Mouse (Mus musculus): ENCODE measurements around the gene Sh2b2. TPM values are rescaled to one million over a fixed set of nuclear protein-coding genes. Genes with fewer than 3 reads are reported as not detected.

Sh2b2 gene
- polyA plus RNA-seq, 1 experiment, result 18.8 TPM

GRCm38 (mm10) chr5:136210549-136210948 lies 35.8 kb downstream of the Sh2b2 start:
- 38% methylated on average over 5 of the region's 5 CpGs for WGBS
- no peak overlapping the region for H3K27ac ChIP-seq (ENCODE audit: insufficient read depth, low read length)
- no peak for DNase-seq (ENCODE audit: low read depth in 1 of 2, low spot score in 2 of 2)
- no peaks in the 10 kb centered on the region for H3K27me3 ChIP-seq (ENCODE audit: control insufficient read depth, insufficient read depth, low read length)
- no peaks in the 10 kb centered on the region for H3K36me3 ChIP-seq (ENCODE audit: control insufficient read depth, insufficient read depth, low read length)
- H3K4me1 ChIP-seq (ENCODE audit: control insufficient read depth, insufficient read depth, insufficient read length), result no peaks in the 10 kb centered on the region
- TF ChIP-seq CTCF (IDR thresholded peaks at IDR 0.05; ENCODE audit: extremely low read depth, insufficient read depth, insufficient read length, insufficient replicate concordance) (no peak), POLR2A (IDR thresholded peaks at IDR 0.05; ENCODE audit: low read depth, low read length) (no peak)
- no peak overlapping the region for H3K4me3 ChIP-seq (ENCODE audit: extremely low read depth, insufficient read depth, insufficient read length)

DNA sequence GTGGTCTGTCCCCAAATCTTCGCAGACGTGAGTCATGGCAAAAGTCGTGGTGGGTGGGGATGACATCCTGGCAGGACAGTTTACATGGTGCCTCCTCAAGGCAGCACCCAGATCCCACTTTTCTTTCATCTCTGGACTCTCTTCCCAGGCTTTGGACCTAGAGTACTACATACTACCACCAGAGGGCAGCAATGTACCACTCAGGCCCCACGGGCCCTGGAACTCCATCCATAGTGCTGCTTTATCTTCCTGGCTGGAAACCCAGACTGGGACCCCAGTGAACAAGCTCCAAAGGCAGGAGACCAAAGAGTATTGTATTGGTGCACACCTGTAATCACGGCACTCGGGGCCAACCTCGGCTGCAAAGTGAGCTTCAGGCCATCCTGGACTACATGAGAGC lies 44.5 kb downstream of the Sh2b2 start:
- peak; percentile 28 to 40 for DNase-seq (ENCODE audit: low read depth in 1 of 2, low spot score in 2 of 2)
- Histone ChIP-seq H3K36me3 (ENCODE audit: control insufficient read depth, insufficient read depth, low read length) (no peaks in the 10 kb centered on the region; the same call in 1 of the 2 replicates), H3K27me3 (ENCODE audit: control insufficient read depth, insufficient read depth, low read length) (no peaks in the 10 kb centered on the region), H3K4me3 (ENCODE audit: extremely low read depth, insufficient read depth, insufficient read length) (no peak overlapping the region), H3K27ac (ENCODE audit: insufficient read depth, low read length) (no peak overlapping the region), H3K4me1 (ENCODE audit: control insufficient read depth, insufficient read depth, insufficient read length) (peaks cover 4% of the 10 kb centered on the region; the same call in 1 of the 2 replicates)
- TF ChIP-seq CTCF (IDR thresholded peaks at IDR 0.05; ENCODE audit: extremely low read depth, insufficient read depth, insufficient read length, insufficient replicate concordance) (peak; percentile 72; the same call in 1 of the 2 replicates), POLR2A (IDR thresholded peaks at IDR 0.05; ENCODE audit: low read depth, low read length) (no peak)
- 33% methylated on average over 7 of the region's 7 CpGs for WGBS

GRCm38 (mm10) chr5:136199526-136199925 lies 46.8 kb downstream of the Sh2b2 start:
- no peaks in the 10 kb centered on the region for H3K27me3 ChIP-seq (ENCODE audit: control insufficient read depth, insufficient read depth, low read length)
- peaks cover 4% of the 10 kb centered on the region; the same call in 1 of the 2 replicates for H3K4me1 ChIP-seq (ENCODE audit: control insufficient read depth, insufficient read depth, insufficient read length)
- no peak for TF ChIP-seq POLR2A (IDR thresholded peaks at IDR 0.05; ENCODE audit: low read depth, low read length)
- no peak for TF ChIP-seq CTCF (IDR thresholded peaks at IDR 0.05; ENCODE audit: extremely low read depth, insufficient read depth, insufficient read length, insufficient replicate concordance)
- no peak for DNase-seq (ENCODE audit: low read depth in 1 of 2, low spot score in 2 of 2)
- peaks cover 9% of the 10 kb centered on the region for H3K36me3 ChIP-seq (ENCODE audit: control insufficient read depth, insufficient read depth, low read length)
- 42% methylated on average over 11 of the region's 11 CpGs for WGBS
- no peak overlapping the region for H3K4me3 ChIP-seq (ENCODE audit: extremely low read depth, insufficient read depth, insufficient read length)
- peak overlapping the region; percentile 47; the same call in 1 of the 2 replicates for H3K27ac ChIP-seq (ENCODE audit: insufficient read depth, low read length)

DNA sequence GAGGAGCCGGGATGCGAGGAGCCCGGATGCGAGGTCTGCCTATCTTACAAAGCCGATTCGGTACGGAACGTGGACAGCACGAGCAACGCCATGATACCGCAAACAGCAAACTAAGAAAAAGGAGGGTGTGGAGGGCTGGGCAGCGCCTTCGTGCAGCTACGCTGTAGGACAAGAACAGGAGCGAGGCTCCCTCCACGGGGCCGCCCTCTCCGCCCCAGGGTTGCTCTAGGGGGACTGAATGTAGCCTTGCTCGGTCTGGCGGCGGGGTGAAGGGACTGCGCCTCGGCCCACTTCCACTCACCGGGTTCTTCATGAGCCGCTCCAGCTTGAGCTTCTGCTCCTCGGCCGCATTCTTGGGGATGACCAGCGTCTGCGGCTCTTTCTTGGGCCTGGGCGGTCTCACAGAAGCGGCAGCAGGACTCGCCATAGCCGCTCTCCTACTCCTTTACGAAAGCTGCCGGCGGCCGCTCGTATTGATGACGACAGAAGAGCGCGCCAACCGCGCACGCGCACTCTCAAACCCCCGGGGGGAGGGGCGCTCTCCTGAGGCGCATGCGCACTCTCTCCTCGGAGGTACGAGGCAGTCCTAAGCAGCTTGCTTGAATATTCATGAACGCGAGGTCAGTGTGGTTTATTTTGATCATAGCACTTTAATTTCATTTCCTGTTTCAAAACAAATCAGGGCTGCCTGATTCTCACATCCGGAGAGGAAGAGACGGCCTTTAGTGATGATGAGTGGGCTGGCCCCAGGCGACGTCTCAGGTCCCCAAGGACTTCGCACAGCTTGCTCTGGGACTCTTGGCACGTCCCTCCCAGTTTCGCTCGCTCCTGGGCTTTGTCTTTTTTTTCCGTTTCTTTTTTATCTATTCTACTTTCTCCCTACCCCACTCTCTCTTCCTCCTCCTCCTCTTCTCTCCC lies 47.6 kb downstream of the Sh2b2 start, which contains the start of gene Prkrip1:
Prkrip1 (minus strand) TSS at position 490 of the 918 bp plus-strand sequence.
- Histone ChIP-seq H3K27ac (ENCODE audit: insufficient read depth, low read length) (peak within 1 kb of the TSS; percentile 70), H3K4me1 (ENCODE audit: control insufficient read depth, insufficient read depth, insufficient read length) (peaks cover 4% of the 10 kb centered on the region; the same call in 1 of the 2 replicates), H3K4me3 (ENCODE audit: extremely low read depth, insufficient read depth, insufficient read length) (peak within 1 kb of the TSS; percentile 91), H3K27me3 (ENCODE audit: control insufficient read depth, insufficient read depth, low read length) (no peaks in the 10 kb centered on the region), H3K36me3 (ENCODE audit: control insufficient read depth, insufficient read depth, low read length) (peaks cover 14% of the 10 kb centered on the region)
- peak; percentile 86 to 98 for DNase-seq (ENCODE audit: low read depth in 1 of 2, low spot score in 2 of 2)
- peak; percentile 39 for TF ChIP-seq POLR2A (IDR thresholded peaks at IDR 0.05; ENCODE audit: low read depth, low read length)
- no peak for TF ChIP-seq CTCF (IDR thresholded peaks at IDR 0.05; ENCODE audit: extremely low read depth, insufficient read depth, insufficient read length, insufficient replicate concordance)
- under 1% methylated on average over 62 of the region's 62 CpGs for WGBS

GRCm38 (mm10) chr5:136191870-136192269 lies 54.5 kb downstream of the Sh2b2 start:
- WGBS, result 90% methylated on average over 7 of the region's 7 CpGs
- no peak overlapping the region for H3K27ac ChIP-seq (ENCODE audit: insufficient read depth, low read length)
- no peak overlapping the region for H3K4me3 ChIP-seq (ENCODE audit: extremely low read depth, insufficient read depth, insufficient read length)
- H3K27me3 ChIP-seq (ENCODE audit: control insufficient read depth, insufficient read depth, low read length), result no peaks in the 10 kb centered on the region
- H3K36me3 ChIP-seq (ENCODE audit: control insufficient read depth, insufficient read depth, low read length), result peaks cover 27% of the 10 kb centered on the region
- TF ChIP-seq POLR2A (IDR thresholded peaks at IDR 0.05; ENCODE audit: low read depth, low read length), result no peak
- no peak for TF ChIP-seq CTCF (IDR thresholded peaks at IDR 0.05; ENCODE audit: extremely low read depth, insufficient read depth, insufficient read length, insufficient replicate concordance)
- no peak for DNase-seq (ENCODE audit: low read depth in 1 of 2, low spot score in 2 of 2)
- H3K4me1 ChIP-seq (ENCODE audit: control insufficient read depth, insufficient read depth, insufficient read length), result no peaks in the 10 kb centered on the region

GRCm38 (mm10) chr5:136186723-136187122 lies 59.6 kb downstream of the Sh2b2 start:
- peak; percentile 94; the same call in 1 of the 2 replicates for TF ChIP-seq CTCF (IDR thresholded peaks at IDR 0.05; ENCODE audit: extremely low read depth, insufficient read depth, insufficient read length, insufficient replicate concordance)
- no peak for TF ChIP-seq POLR2A (IDR thresholded peaks at IDR 0.05; ENCODE audit: low read depth, low read length)
- WGBS, result 22% methylated on average over 4 of the region's 4 CpGs
- Histone ChIP-seq H3K4me3 (ENCODE audit: extremely low read depth, insufficient read depth, insufficient read length) (no peak overlapping the region), H3K36me3 (ENCODE audit: control insufficient read depth, insufficient read depth, low read length) (peaks cover 11% of the 10 kb centered on the region), H3K27ac (ENCODE audit: insufficient read depth, low read length) (no peak overlapping the region), H3K4me1 (ENCODE audit: control insufficient read depth, insufficient read depth, insufficient read length) (no peaks in the 10 kb centered on the region), H3K27me3 (ENCODE audit: control insufficient read depth, insufficient read depth, low read length) (no peaks in the 10 kb centered on the region)
- DNase-seq (ENCODE audit: low read depth in 1 of 2, low spot score in 2 of 2), result peak; percentile 50 to 73

Data from spleen, adult 2 months (tissue).